Mouse (Mus musculus): ENCODE data around the gene Etfa. TPM values are rescaled to one million over a fixed set of nuclear protein-coding genes. Genes with fewer than 3 reads are reported as not detected.

Etfa gene
- polyA plus RNA-seq, 1 experiment from 2014 or later, result 182 TPM

DNA sequence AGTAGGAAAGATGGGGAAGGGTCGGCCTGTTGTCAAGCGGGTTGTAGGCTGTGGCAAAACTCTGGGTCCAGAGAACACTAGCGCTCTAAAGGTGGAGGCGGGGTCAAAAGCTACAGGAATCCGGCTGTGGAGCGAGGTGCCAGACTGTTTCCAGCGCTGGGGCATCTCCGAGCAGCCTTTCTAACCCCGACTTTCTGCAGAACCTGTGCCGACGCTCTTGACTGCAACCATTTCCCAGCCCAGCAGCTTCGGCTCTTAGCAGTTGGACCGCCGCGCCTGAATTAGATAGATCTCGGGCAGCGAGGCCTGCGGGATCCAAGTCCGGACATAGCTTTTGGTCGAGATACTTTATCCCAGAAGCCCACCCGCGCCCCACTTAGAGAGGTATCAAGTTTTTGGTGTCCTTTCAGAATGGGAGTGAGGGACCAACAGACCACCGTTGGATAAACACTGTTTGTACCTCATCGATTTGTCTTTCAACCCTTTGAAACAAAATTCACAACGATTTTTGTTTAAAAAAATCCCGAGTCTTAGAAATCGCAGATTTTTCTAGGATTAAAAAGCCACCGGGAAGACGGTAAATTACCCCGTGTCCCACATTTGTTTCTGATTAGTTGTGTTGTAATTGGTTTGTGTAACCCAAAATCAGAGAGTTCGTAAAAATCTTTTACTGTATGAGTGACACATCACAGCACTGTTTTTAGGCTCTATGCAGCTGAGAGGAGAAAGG, 27.8 kb upstream of the Etfa start:
- DNase-seq (ENCODE audit: low spot score) (peak; percentile 49), ATAC-seq (ENCODE audit: low read depth) (no peak)
- 2% methylated on average over 31 of the region's 31 CpGs for WGBS
- H3K9ac ChIP-seq (ENCODE audit: low read depth, low read length), result peak overlapping the region; percentile 47
- peak overlapping the region; percentile 43 for H3K4me3 ChIP-seq (ENCODE audit: low read depth, low read length)
- H3K4me1 ChIP-seq (ENCODE audit: control insufficient read depth, insufficient read depth, low read length), result 0 out of 2 replicates have a peak, but pooled peaks cover 4% of the 10 kb centered on the region
- peak overlapping the region; percentile 45; the same call in 1 of the 2 replicates for H3K27ac ChIP-seq (replicated peaks; ENCODE audit: low read depth, low read length)
- peak overlapping the region; percentile 66 for H3K4me2 ChIP-seq (ENCODE audit: low read depth, low read length)
- H3K9me3 ChIP-seq (ENCODE audit: control insufficient read depth, low read length), result no peaks in the 10 kb centered on the region
- H3K27me3 ChIP-seq (replicated peaks; ENCODE audit: control insufficient read depth, insufficient read depth, low read length), result peaks cover 72% of the 10 kb centered on the region
- H3K36me3 ChIP-seq (ENCODE audit: control insufficient read depth, insufficient read depth, low read length), result no peaks in the 10 kb centered on the region

GRCm38 (mm10) chr9:55539006-55539405, 27.0 kb upstream of the Etfa start:
- ATAC-seq (ENCODE audit: low read depth), result no peak
- no peak overlapping the region for H3K4me2 ChIP-seq (ENCODE audit: low read depth, low read length)
- H3K9ac ChIP-seq (ENCODE audit: low read depth, low read length), result no peak overlapping the region
- 0 out of 2 replicates have a peak, but pooled peaks cover under 1% of the 10 kb centered on the region for H3K4me1 ChIP-seq (ENCODE audit: control insufficient read depth, insufficient read depth, low read length)
- no peak overlapping the region for H3K4me3 ChIP-seq (ENCODE audit: low read depth, low read length)
- DNase-seq (ENCODE audit: low spot score), result no peak
- peaks cover 65% of the 10 kb centered on the region for H3K27me3 ChIP-seq (replicated peaks; ENCODE audit: control insufficient read depth, insufficient read depth, low read length)
- 7% methylated on average over 1 of the region's 1 CpGs for WGBS
- no peaks in the 10 kb centered on the region for H3K9me3 ChIP-seq (ENCODE audit: control insufficient read depth, low read length)
- H3K36me3 ChIP-seq (ENCODE audit: control insufficient read depth, insufficient read depth, low read length), result no peaks in the 10 kb centered on the region
- H3K27ac ChIP-seq (replicated peaks; ENCODE audit: low read depth, low read length), result no peak overlapping the region

DNA sequence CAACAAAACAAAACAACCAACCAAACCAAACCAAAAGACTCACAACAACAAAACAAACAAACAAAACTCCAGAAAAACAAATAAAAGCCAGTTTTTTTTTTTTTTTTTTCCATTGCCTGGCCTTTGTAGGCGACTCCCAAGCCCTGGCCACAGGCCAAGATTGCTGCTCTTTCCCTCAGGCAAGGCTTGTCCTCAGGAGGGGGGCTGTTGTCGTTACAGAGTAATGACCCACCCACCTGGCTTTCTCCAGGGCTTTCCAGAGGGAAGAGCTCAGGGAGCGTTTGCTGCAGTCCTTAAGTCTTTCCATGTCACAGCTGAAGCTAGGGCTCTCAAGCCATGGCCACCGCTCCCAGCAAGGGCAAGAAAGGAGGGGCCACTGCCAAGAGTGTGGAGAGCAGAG, 26.3 kb upstream of the Etfa start, which contains the start of gene Isl2:
Gene Isl2, plus strand, starts transcription at position 296 of the 400 bp plus-strand sequence.
- Histone ChIP-seq H3K9ac (ENCODE audit: low read depth, low read length) (peak within 1 kb of the TSS; percentile 47), H3K27me3 (replicated peaks; ENCODE audit: control insufficient read depth, insufficient read depth, low read length) (peaks cover 60% of the 10 kb centered on the region), H3K36me3 (ENCODE audit: control insufficient read depth, insufficient read depth, low read length) (no peaks in the 10 kb centered on the region), H3K4me3 (ENCODE audit: low read depth, low read length) (peak within 1 kb of the TSS; percentile 43), H3K9me3 (ENCODE audit: control insufficient read depth, low read length) (no peaks in the 10 kb centered on the region), H3K4me1 (ENCODE audit: control insufficient read depth, insufficient read depth, low read length) (no peaks in the 10 kb centered on the region), H3K27ac (replicated peaks; ENCODE audit: low read depth, low read length) (no peak within 1 kb of the TSS), H3K4me2 (ENCODE audit: low read depth, low read length) (peak within 1 kb of the TSS; percentile 66)
- ATAC-seq (ENCODE audit: low read depth) (no peak), DNase-seq (ENCODE audit: low spot score) (peak; percentile 61)
- WGBS, result 7% methylated on average over 4 of the region's 4 CpGs

GRCm38 (mm10) chr9:55535907-55536306, 23.9 kb upstream of the Etfa start:
- Histone ChIP-seq H3K36me3 (ENCODE audit: control insufficient read depth, insufficient read depth, low read length) (no peaks in the 10 kb centered on the region), H3K27ac (replicated peaks; ENCODE audit: low read depth, low read length) (no peak overlapping the region), H3K4me2 (ENCODE audit: low read depth, low read length) (no peak overlapping the region), H3K4me1 (ENCODE audit: control insufficient read depth, insufficient read depth, low read length) (no peaks in the 10 kb centered on the region), H3K9me3 (ENCODE audit: control insufficient read depth, low read length) (no peaks in the 10 kb centered on the region), H3K9ac (ENCODE audit: low read depth, low read length) (no peak overlapping the region), H3K4me3 (ENCODE audit: low read depth, low read length) (no peak overlapping the region), H3K27me3 (replicated peaks; ENCODE audit: control insufficient read depth, insufficient read depth, low read length) (peaks cover 38% of the 10 kb centered on the region)
- ATAC-seq (ENCODE audit: low read depth), result no peak
- DNase-seq (ENCODE audit: low spot score), result peak; percentile 69
- 17% methylated on average over 3 of the region's 3 CpGs for WGBS

GRCm38 (mm10) chr9:55525716-55526115, 13.7 kb upstream of the Etfa start:
- no peaks in the 10 kb centered on the region for H3K4me1 ChIP-seq (ENCODE audit: control insufficient read depth, insufficient read depth, low read length)
- H3K36me3 ChIP-seq (ENCODE audit: control insufficient read depth, insufficient read depth, low read length), result no peaks in the 10 kb centered on the region
- H3K4me3 ChIP-seq (ENCODE audit: low read depth, low read length), result no peak overlapping the region
- no peak overlapping the region for H3K4me2 ChIP-seq (ENCODE audit: low read depth, low read length)
- ATAC-seq (ENCODE audit: low read depth) (no peak), DNase-seq (ENCODE audit: low spot score) (no peak)
- WGBS, result 37% methylated on average over 4 of the region's 4 CpGs
- no peaks in the 10 kb centered on the region for H3K9me3 ChIP-seq (ENCODE audit: control insufficient read depth, low read length)
- no peak overlapping the region for H3K27ac ChIP-seq (replicated peaks; ENCODE audit: low read depth, low read length)
- H3K27me3 ChIP-seq (replicated peaks; ENCODE audit: control insufficient read depth, insufficient read depth, low read length), result no peaks in the 10 kb centered on the region
- no peak overlapping the region for H3K9ac ChIP-seq (ENCODE audit: low read depth, low read length)

DNA sequence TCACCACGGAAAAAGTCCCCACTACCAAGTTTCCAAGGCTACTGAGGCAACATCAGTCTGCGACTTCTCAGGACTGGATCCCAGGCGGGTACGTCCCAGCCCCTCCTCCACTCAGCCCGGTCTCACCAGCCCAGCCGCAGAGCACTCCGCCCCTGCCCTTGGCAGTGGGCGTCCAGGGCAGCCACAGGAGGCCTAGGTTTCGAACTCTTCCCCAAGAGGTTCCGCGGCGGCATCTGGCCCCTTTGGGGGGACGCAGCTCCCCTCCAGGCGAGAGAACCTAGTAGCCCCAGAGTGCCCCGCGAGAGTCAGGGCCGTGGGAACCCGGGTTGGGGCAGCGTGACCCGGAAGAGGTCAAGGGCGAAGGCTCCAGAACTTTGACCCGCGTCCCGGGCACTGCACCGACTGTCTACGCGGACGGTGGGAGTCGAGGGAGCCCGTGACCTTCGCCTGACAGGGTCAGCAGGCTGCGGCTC, 486 bp downstream of the Etfa start:
- 4% methylated on average over 28 of the region's 32 CpGs for WGBS
- Histone ChIP-seq H3K4me1 (ENCODE audit: control insufficient read depth, insufficient read depth, low read length) (0 out of 2 replicates have a peak, but pooled peaks cover 6% of the 10 kb centered on the region), H3K9ac (ENCODE audit: low read depth, low read length) (peak overlapping the region; percentile 95), H3K27me3 (replicated peaks; ENCODE audit: control insufficient read depth, insufficient read depth, low read length) (no peaks in the 10 kb centered on the region), H3K4me3 (ENCODE audit: low read depth, low read length) (peak overlapping the region; percentile 95), H3K27ac (replicated peaks; ENCODE audit: low read depth, low read length) (peak overlapping the region; percentile 85), H3K4me2 (ENCODE audit: low read depth, low read length) (peak overlapping the region; percentile 75), H3K36me3 (ENCODE audit: control insufficient read depth, insufficient read depth, low read length) (no peaks in the 10 kb centered on the region), H3K9me3 (ENCODE audit: control insufficient read depth, low read length) (no peaks in the 10 kb centered on the region)
- ATAC-seq (ENCODE audit: low read depth), result peak; percentile 70
- peak; percentile 69 for DNase-seq (ENCODE audit: low spot score)

DNA sequence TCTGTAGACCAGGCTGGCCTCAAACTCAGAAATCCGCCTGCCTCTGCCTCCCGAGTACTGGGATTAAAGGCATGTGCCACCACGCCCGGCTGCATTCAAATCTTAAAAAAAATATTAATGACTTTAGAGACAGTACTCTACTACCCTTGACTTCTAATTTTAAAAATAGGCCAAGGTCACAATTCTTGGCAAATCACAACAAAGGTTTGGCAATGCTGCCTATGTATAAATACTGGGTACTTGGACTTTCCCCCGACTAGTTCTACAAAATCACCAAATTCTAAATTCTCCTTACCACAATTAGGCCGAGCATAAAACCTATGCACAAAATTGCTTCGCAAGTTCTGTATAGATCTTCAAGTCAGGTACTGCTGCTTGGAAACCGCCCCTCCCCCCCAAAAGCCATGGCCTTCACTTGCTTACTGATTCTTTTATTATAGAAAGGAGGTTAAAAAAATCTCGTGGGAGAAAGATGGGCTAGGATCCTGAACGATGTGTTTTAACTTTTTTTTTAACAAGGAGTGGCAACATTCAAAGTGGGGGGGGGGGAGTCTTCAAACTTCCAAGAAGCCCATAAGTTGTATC, 1.3 kb downstream of the Etfa start:
- WGBS, result 78% methylated on average over 10 of the region's 10 CpGs
- ATAC-seq (ENCODE audit: low read depth) (no peak), DNase-seq (ENCODE audit: low spot score) (no peak)
- Histone ChIP-seq H3K4me1 (ENCODE audit: control insufficient read depth, insufficient read depth, low read length) (0 out of 2 replicates have a peak, but pooled peaks cover 6% of the 10 kb centered on the region), H3K9me3 (ENCODE audit: control insufficient read depth, low read length) (no peaks in the 10 kb centered on the region), H3K27ac (replicated peaks; ENCODE audit: low read depth, low read length) (no peak overlapping the region), H3K9ac (ENCODE audit: low read depth, low read length) (peak overlapping the region; percentile 95), H3K4me2 (ENCODE audit: low read depth, low read length) (peak overlapping the region; percentile 75), H3K4me3 (ENCODE audit: low read depth, low read length) (peak overlapping the region; percentile 95), H3K27me3 (replicated peaks; ENCODE audit: control insufficient read depth, insufficient read depth, low read length) (no peaks in the 10 kb centered on the region), H3K36me3 (ENCODE audit: control insufficient read depth, insufficient read depth, low read length) (no peaks in the 10 kb centered on the region)

- no peak for DNase-seq (ENCODE audit: low spot score)
- WGBS, result 89% methylated on average over 1 of the region's 1 CpGs
- no peak for ATAC-seq (ENCODE audit: low read depth)
Observed at GRCm38 (mm10) chr9:55509731-55510130, 2.3 kb downstream of the Etfa start.

More at GRCm38 (mm10) chr9:55509731-55510130, 2.3 kb downstream of the Etfa start:
- H3K36me3 ChIP-seq (ENCODE audit: control insufficient read depth, insufficient read depth, low read length), result no peaks in the 10 kb centered on the region
- H3K4me2 ChIP-seq (ENCODE audit: low read depth, low read length), result no peak overlapping the region
- H3K27me3 ChIP-seq (replicated peaks; ENCODE audit: control insufficient read depth, insufficient read depth, low read length), result no peaks in the 10 kb centered on the region
- H3K9ac ChIP-seq (ENCODE audit: low read depth, low read length), result no peak overlapping the region
- no peaks in the 10 kb centered on the region for H3K9me3 ChIP-seq (ENCODE audit: control insufficient read depth, low read length)
- no peak overlapping the region for H3K27ac ChIP-seq (replicated peaks; ENCODE audit: low read depth, low read length)
- 0 out of 2 replicates have a peak, but pooled peaks cover 6% of the 10 kb centered on the region for H3K4me1 ChIP-seq (ENCODE audit: control insufficient read depth, insufficient read depth, low read length)
- H3K4me3 ChIP-seq (ENCODE audit: low read depth, low read length), result no peak overlapping the region

All from embryonic facial prominence, embryonic 14.5 days (tissue).